Mouse (Mus musculus) lung, embryonic 15.5 days (tissue): ENCODE measurements around the gene Stum. TPM values are rescaled to one million over a fixed set of nuclear protein-coding genes. Genes with fewer than 3 reads are reported as not detected.
A peak's percentile ranks its signal among the peaks of the same experiment; 100 is the strongest.

Experiments used
- ATAC-seq: fragments of 200-750 bp; cut with Nextera tagmentation; 2 replicates; pipeline ENCODE4 v1.8.0; 2017; ENCODE audit warnings: moderate number of reproducible peaks, borderline replicate concordance; ENCODE audit not compliant: low FRiP score, low TSS enrichment; ENCODE audit errors: extremely low read depth
- H3K27ac ChIP-seq: fragments of 300-500 bp; sonication (generic); 2 replicates; pipeline ENCODE4 v1.5.1; 2015; ENCODE audit warnings: moderate library complexity, mild to moderate bottlenecking, inconsistent platforms
- H3K27me3 ChIP-seq: fragments of 300-500 bp; sonication (generic); 2 replicates; pipeline ENCODE4 v1.6.1; 2015; ENCODE audit warnings: inconsistent platforms
- H3K36me3 ChIP-seq: fragments of 300-500 bp; sonication (generic); 2 replicates; pipeline ENCODE4 v1.6.1; 2015; ENCODE audit warnings: inconsistent platforms
- H3K4me1 ChIP-seq: fragments of 300-500 bp; sonication (generic); 2 replicates; pipeline ENCODE4 v1.6.1; 2015; ENCODE audit warnings: inconsistent platforms
- H3K4me2 ChIP-seq: fragments of 300-500 bp; sonication (generic); 2 replicates; pipeline ENCODE4 v1.6.1; 2015; ENCODE audit warnings: inconsistent platforms, mild to moderate bottlenecking, moderate library complexity
- H3K4me3 ChIP-seq: fragments of 300-500 bp; sonication (generic); 2 replicates; pipeline ENCODE4 v1.5.1; 2015; ENCODE audit warnings: mild to moderate bottlenecking, inconsistent platforms
- H3K9ac ChIP-seq: fragments of 300-500 bp; sonication (generic); 2 replicates; pipeline ENCODE4 v1.6.1; 2015; ENCODE audit warnings: inconsistent platforms
- H3K9me3 ChIP-seq: fragments of 300-500 bp; sonication (generic); 2 replicates; pipeline ENCODE4 v1.6.1; 2016; ENCODE audit warnings: inconsistent platforms
- WGBS: fragments of 180-500 bp; shearing (Covaris S2); methylation state at CpG from one replicate; pipeline ENCODE4 v1.1.7; 2015; 5-methylcytosine and 5-hydroxymethylcytosine counted together
- polyA plus RNA-seq: library from polyadenylated mRNA; unstranded; fragments of >200 nt; fragmentation: Nextera tagmentation; extraction: Ambion mirVana; gene quantifications from 2 replicates; pipeline ENCODE4 v1.2.1, GENCODE M21; 2015

Stum gene
- polyA plus RNA-seq, 1 experiment from 2014 or later = 0.17 TPM

GRCm38 (mm10) chr1:180410306-180410705 lies 73.0 kb downstream of the Stum start:
- no peak overlapping the region for H3K27ac ChIP-seq
- H3K4me3 ChIP-seq = no peak overlapping the region
- no peaks in the 10 kb centered on the region for H3K27me3 ChIP-seq
- no peak overlapping the region for H3K4me2 ChIP-seq
- no peak overlapping the region for H3K9ac ChIP-seq
- H3K36me3 ChIP-seq = peaks cover 7% of the 10 kb centered on the region
- peaks cover 41% of the 10 kb centered on the region for H3K4me1 ChIP-seq
- 56% methylated on average over 7 of the region's 7 CpGs for WGBS
- ATAC-seq = no peak
- no peaks in the 10 kb centered on the region for H3K9me3 ChIP-seq

GRCm38 (mm10) chr1:180409771-180410170 lies 73.5 kb downstream of the Stum start:
- no peak for ATAC-seq
- Histone ChIP-seq H3K27ac (no peak overlapping the region), H3K9ac (no peak overlapping the region; the same call in 1 of the 2 replicates), H3K4me1 (peaks cover 46% of the 10 kb centered on the region), H3K9me3 (no peaks in the 10 kb centered on the region), H3K4me3 (no peak overlapping the region), H3K27me3 (no peaks in the 10 kb centered on the region), H3K4me2 (no peak overlapping the region), H3K36me3 (peaks cover 4% of the 10 kb centered on the region; the same call in 1 of the 2 replicates)
- WGBS = 65% methylated on average over 5 of the region's 5 CpGs

GRCm38 (mm10) chr1:180408832-180409231 lies 74.5 kb downstream of the Stum start:
- Histone ChIP-seq H3K9ac (no peak overlapping the region), H3K9me3 (no peaks in the 10 kb centered on the region), H3K4me2 (no peak overlapping the region), H3K27ac (peak overlapping the region; percentile 45; the same call in 1 of the 2 replicates), H3K4me1 (peaks cover 55% of the 10 kb centered on the region), H3K36me3 (no peaks in the 10 kb centered on the region; the same call in 1 of the 2 replicates), H3K4me3 (no peak overlapping the region), H3K27me3 (no peaks in the 10 kb centered on the region)
- 25% methylated on average over 9 of the region's 9 CpGs for WGBS
- no peak for ATAC-seq

GRCm38 (mm10) chr1:180407727-180408719 lies 75.3 kb downstream of the Stum start:
- Histone ChIP-seq H3K36me3 (no peaks in the 10 kb centered on the region), H3K27me3 (no peaks in the 10 kb centered on the region), H3K27ac (peak overlapping the region; percentile 62), H3K4me1 (peaks cover 63% of the 10 kb centered on the region), H3K9me3 (no peaks in the 10 kb centered on the region), H3K4me3 (no peak overlapping the region), H3K4me2 (no peak overlapping the region), H3K9ac (no peak overlapping the region)
- WGBS = 69% methylated on average over 18 of the region's 18 CpGs
- no peak for ATAC-seq

- Histone ChIP-seq H3K9me3 (no peaks in the 10 kb centered on the region), H3K4me3 (peak overlapping the region; percentile 6; the same call in 1 of the 2 replicates), H3K4me2 (peak overlapping the region; percentile 43), H3K27me3 (no peaks in the 10 kb centered on the region), H3K4me1 (peaks cover 72% of the 10 kb centered on the region), H3K27ac (peak overlapping the region; percentile 62), H3K36me3 (no peaks in the 10 kb centered on the region), H3K9ac (peak overlapping the region; percentile 27)
- peak; percentile 35; the same call in 1 of the 2 replicates for ATAC-seq
- WGBS = 16% methylated on average over 16 of the region's 16 CpGs
Measured at GRCm38 (mm10) chr1:180407171-180407671, 76.1 kb downstream of the Stum start.

- H3K9ac ChIP-seq = no peak overlapping the region
- H3K4me2 ChIP-seq = no peak overlapping the region
- no peaks in the 10 kb centered on the region for H3K36me3 ChIP-seq
- H3K27me3 ChIP-seq = no peaks in the 10 kb centered on the region
- no peaks in the 10 kb centered on the region for H3K9me3 ChIP-seq
- WGBS = 67% methylated on average over 11 of the region's 11 CpGs
- peak overlapping the region; percentile 62 for H3K27ac ChIP-seq
- H3K4me3 ChIP-seq = no peak overlapping the region
- ATAC-seq = no peak
- H3K4me1 ChIP-seq = peaks cover 79% of the 10 kb centered on the region
Measured at GRCm38 (mm10) chr1:180406336-180407035, 76.8 kb downstream of the Stum start.

GRCm38 (mm10) chr1:180405576-180406335 lies 77.5 kb downstream of the Stum start:
- no peak for ATAC-seq

GRCm38 (mm10) chr1:180404706-180405105 lies 78.6 kb downstream of the Stum start:
- 77% methylated on average over 3 of the region's 3 CpGs for WGBS
- Histone ChIP-seq H3K4me2 (peak overlapping the region; percentile 36), H3K36me3 (no peaks in the 10 kb centered on the region)

More at GRCm38 (mm10) chr1:180405576-180406335, 77.5 kb downstream of the Stum start:
- Histone ChIP-seq H3K4me3 (no peak overlapping the region), H3K4me1 (peaks cover 86% of the 10 kb centered on the region), H3K9ac (no peak overlapping the region), H3K9me3 (no peaks in the 10 kb centered on the region), H3K27me3 (no peaks in the 10 kb centered on the region), H3K36me3 (no peaks in the 10 kb centered on the region), H3K27ac (peak overlapping the region; percentile 95), H3K4me2 (no peak overlapping the region)
- WGBS = 75% methylated on average over 9 of the region's 9 CpGs

GRCm38 (mm10) chr1:180403694-180404606 lies 79.4 kb downstream of the Stum start:
- H3K4me1 ChIP-seq = peaks cover 89% of the 10 kb centered on the region
- ATAC-seq = peak; percentile 70
- no peaks in the 10 kb centered on the region for H3K9me3 ChIP-seq

More at GRCm38 (mm10) chr1:180404706-180405105, 78.6 kb downstream of the Stum start:
- Histone ChIP-seq H3K9me3 (no peaks in the 10 kb centered on the region), H3K27ac (peak overlapping the region; percentile 95), H3K27me3 (no peaks in the 10 kb centered on the region), H3K9ac (no peak overlapping the region), H3K4me1 (peaks cover 96% of the 10 kb centered on the region), H3K4me3 (no peak overlapping the region)
- no peak for ATAC-seq

GRCm38 (mm10) chr1:180403357-180403693 lies 80.0 kb downstream of the Stum start:
- H3K27me3 ChIP-seq = no peaks in the 10 kb centered on the region
- no peak overlapping the region for H3K9ac ChIP-seq
- peaks cover 83% of the 10 kb centered on the region for H3K4me1 ChIP-seq
- no peaks in the 10 kb centered on the region for H3K9me3 ChIP-seq
- no peak for ATAC-seq
- H3K4me3 ChIP-seq = no peak overlapping the region
- H3K27ac ChIP-seq = peak overlapping the region; percentile 95
- 79% methylated on average over 8 of the region's 8 CpGs for WGBS
- H3K4me2 ChIP-seq = peak overlapping the region; percentile 36
- no peaks in the 10 kb centered on the region for H3K36me3 ChIP-seq

More at GRCm38 (mm10) chr1:180403694-180404606, 79.4 kb downstream of the Stum start:
- no peaks in the 10 kb centered on the region for H3K36me3 ChIP-seq
- no peak overlapping the region for H3K4me3 ChIP-seq
- H3K4me2 ChIP-seq = peak overlapping the region; percentile 36
- H3K27ac ChIP-seq = peak overlapping the region; percentile 95
- H3K9ac ChIP-seq = no peak overlapping the region
- WGBS = 27% methylated on average over 32 of the region's 32 CpGs
- H3K27me3 ChIP-seq = no peaks in the 10 kb centered on the region
